Mouse (Mus musculus): ENCODE measurements around the gene Bcl9.

The Bcl9 gene

DNA sequence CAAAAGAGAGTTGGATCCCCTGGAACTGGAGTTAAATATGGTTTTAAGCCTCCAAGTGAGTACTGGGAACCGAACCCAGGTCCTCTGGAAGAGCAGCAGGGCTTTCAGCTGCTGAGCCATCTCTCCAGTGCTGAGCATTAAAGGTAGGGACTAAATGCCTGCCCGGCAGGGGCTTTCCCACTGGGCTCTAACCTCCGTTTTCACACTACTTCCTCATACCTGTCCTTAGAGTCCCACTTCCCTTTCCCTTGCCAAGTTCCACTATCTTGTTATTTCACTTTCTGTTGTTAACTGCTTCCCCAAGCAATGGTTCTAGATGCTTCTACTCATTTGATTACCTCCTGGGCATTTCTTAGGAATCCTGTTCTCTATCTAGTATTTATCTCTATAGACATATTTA, 65.4 kb downstream of the Bcl9 start:
- DNase-seq (ENCODE audit: low read depth in 1 of 2, low spot score in 2 of 2), result peak; percentile 22 to 41

DNA sequence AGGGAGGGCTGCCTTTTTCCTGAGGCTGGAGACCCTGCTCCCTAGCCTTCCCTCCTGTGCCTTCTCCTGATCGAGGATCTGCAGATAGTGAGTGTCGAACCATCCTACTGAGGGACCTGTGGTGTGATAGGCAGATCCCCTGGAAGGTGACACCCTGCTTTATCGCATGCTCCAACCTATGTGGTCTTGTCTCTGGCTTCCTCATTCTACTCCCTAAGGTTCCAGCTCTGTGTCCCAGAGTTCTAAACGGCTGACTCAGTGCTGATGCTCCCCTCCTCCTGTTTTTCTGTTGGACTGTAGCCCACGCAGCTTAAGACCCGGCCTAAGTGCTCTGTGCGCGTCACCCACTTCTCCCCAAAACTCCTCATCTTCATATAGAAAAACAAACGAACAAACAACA, 65.9 kb downstream of the Bcl9 start:
- no peak for DNase-seq (ENCODE audit: low read depth in 1 of 2, low spot score in 2 of 2)

DNA sequence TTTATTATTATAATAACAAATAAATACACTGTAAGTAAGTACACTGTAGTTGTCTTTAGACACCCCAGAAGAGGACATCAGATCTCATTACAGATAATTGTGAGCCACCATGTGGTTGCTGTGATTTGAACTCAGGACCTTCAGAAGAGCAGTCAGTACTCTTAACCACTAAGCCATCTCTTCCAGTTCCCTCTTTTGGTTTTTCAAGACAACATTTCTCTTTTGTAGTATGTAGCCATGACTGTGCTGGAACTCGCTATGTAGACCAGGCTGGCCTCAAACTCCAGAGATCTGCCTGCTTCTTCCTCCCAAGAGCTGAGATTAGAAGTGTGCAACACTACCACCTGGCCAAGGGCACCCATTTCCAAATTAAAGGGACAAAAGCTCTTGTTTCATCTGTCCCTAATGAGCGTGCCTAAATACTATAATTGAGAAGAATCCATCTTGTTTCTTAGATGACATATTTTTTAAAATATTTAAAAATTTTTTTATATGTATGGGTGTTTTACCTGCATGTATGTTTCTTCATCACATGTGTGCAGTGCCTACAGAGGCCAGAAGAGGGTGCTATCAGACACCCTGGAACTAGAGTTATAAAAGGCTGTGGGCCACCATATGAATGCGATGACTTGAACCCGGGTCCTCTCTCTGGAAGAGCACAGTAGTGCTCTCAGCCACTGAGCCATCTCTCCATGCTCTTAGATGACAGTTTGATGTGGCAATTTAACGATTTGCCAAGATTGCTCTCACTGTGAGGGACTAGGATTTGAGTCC, 66.9 kb downstream of the Bcl9 start:
- DNase-seq (ENCODE audit: low read depth in 1 of 2, low spot score in 2 of 2), result no peak

DNA sequence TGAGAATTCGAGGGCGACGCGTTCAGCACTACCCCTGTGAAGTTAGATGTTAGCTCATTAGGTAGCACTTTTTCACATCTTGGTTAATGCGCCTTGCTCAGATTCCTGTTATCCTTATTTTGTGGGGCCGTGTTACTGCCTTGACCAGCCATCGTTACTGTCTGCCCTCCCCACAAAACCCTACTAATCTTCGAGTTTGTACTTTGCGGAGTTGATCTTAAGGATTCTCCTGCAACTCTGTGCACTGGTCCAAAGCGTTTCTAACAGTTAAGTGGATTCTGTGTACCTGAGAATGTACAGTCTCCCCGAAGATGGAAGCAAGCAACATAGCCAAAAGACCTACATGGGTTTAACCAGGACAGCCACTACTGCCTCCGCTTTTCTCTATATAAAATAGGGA, 69.3 kb downstream of the Bcl9 start:
- DNase-seq (ENCODE audit: low read depth in 1 of 2, low spot score in 2 of 2), result no peak

DNA sequence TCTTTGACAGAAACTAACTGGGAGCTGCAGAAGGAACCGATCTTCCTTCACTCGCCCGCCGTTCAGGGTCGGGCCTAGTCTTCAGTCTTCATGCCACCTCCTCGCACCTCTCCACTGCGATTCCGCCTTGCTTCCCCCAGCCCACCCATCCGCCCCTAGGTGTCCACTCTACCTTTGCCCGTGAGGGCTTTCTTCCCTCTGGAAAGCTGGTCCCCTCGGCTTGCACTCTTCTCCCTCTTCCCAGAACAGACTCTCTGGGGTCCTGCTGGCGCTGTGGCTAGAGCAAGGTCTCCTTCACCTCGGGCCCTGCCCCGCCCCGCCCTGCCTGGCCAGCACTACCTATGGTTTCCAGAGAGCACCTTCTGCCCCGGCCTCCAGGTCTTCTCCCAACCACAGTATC, 69.7 kb downstream of the Bcl9 start:
- DNase-seq (ENCODE audit: low read depth in 1 of 2, low spot score in 2 of 2), result no peak

DNA sequence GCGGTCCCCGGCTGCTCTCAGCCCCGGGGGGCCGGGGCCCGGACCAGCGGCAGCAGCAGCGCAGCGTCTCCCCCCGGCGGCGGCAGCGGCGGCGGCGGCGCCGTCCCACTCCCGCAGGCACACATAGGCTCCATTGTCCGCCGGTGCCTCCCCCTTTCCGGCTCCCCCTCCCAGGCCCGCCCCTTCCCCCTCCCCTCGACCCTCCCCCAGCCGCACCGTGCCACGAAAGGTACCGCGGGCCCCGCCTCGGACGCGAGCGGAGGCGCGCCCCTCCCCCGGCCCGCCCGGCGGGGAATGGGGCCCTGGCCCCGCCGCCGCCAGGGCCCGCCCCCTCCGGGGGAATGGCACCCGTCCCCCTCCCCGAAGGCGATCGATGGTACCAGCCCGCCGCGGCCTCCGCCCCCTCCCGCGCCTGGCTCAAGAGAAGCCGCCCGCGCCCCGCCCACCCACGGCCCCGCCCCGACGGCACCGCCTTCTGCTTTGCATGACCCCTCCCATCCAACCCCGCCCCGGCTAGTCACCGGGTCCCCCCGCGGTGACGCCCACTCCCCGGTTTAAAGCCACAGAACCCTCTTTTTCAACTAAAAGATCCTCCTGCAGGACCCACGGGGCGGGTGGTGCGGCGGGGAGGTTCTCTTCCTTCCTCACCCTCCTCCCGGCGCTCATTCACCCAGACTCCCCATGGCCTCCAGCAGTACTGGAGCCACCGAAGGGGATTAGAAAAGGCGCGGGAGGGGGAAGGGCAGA, 70.3 kb downstream of the Bcl9 start:
- DNase-seq (ENCODE audit: low read depth in 1 of 2, low spot score in 2 of 2), result peak; percentile 65 to 83

DNA sequence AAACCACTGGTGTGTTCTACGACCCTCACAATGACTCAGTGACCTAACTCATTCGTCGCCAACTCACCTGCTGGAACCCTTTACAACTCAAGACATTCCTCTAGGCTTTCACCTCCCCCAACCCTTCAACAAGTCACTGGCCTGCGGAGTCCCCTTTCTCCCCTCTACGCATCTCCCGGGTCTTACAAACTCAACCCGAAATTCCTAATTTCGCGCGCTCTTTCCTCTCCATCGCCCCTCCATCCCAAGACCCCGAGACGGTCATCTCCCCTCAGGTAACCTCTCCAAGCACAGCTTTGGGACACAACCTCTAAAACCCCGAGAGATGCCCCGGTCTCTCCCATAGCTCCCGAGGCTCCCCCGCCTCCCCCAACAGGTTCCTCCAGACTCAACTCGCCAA, 71.0 kb downstream of the Bcl9 start:
- no peak for DNase-seq (ENCODE audit: low read depth in 1 of 2, low spot score in 2 of 2)

DNA sequence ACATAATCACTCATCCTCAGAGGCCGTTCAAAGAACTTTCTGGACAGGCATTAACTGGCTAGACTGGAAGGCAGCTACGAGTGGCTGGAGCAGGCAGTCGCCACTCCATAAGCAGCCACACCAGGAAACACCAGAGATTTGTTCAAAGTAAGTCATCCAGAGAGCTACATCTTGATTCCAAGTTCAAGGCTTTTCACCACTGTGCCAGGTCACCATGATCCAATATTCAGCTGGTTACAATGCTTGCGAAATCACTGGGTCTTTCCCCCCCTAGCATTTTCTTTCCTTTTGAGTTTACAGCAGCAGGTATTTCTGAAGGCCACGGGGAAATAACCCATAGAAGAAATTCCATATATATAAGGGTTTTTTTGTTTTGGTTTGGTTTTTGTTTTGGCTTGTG, 72.5 kb downstream of the Bcl9 start:
- no peak for DNase-seq (ENCODE audit: low read depth in 1 of 2, low spot score in 2 of 2)

DNA sequence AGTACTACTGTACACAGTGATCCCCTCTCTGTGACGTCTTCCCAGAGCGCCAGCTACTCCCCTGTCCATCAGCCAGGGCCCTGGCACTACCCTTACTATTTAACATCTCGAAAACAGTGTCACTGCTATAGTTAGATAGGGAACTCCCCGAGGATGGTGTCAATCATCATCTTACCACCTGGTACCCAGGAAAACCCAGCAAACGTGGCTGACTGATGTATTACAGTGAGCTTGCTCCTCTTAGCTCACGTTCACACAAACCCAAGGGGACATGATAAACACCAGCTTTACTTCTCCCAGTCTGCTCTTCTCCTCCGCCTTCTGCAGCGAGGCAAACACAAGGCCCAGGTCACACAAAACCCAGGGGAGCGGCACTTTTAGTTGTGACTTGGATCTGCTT, 74.5 kb downstream of the Bcl9 start:
- DNase-seq (ENCODE audit: low read depth in 1 of 2, low spot score in 2 of 2), result no peak

DNA sequence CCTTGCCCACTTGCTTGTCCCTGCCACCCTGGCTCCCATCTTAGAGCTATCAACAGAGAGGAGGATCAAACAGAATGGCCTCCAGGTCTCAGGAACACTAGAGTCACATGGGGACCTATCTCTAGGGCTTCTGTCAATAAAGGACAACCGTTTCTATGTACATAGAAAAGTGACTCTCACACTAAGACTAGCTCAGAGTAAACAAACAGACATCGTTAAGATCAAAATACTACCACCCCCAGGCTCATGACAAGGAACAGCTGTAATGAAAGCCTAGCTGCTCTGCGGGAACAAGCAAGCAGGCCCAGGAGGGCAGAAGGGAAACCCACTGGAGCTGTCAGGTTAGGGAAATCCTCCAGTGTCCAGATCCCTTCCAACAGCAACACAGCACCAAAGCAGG, 82.2 kb downstream of the Bcl9 start:
- DNase-seq (ENCODE audit: low read depth in 1 of 2, low spot score in 2 of 2), result no peak

DNA sequence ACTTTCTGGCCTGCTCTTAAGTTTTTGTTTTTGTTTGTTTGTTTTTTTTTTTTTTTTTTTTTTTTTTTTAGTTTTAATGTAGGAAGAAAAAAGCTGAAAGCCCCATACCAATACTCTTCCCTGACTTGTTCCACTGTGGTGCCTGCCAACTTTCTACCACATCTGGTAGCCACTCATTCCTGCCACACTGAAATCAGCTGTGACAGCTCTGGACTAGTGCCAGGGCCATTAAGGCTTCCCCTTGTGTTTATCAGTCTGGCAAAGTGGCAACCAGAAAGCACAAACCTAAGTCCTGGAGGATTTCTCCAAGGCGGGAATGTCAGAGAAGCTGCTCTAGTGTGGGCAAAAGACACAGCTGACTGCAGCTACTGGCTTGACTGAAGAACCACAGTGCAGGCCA, 83.3 kb downstream of the Bcl9 start:
- DNase-seq (ENCODE audit: low read depth in 1 of 2, low spot score in 2 of 2), result no peak

DNA sequence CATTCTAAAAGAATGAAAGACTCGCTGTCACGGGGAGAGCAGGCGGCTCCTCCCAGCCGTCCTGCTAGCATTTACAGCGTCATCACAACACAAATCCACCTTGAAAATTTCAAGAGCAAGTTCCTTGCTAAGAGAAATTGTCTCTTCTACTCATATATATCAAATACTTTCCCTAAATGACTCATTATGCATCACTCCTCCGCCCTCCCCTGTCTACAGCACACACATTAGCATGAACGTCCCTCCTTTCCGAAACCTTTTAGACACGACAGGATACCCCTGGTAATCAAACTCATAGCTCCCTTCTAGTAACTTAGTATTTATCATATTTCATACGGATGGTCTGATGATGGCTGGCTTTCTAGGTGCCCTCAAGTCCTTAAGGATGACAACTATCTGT, 83.8 kb downstream of the Bcl9 start:
- DNase-seq (ENCODE audit: low read depth in 1 of 2, low spot score in 2 of 2), result no peak

DNA sequence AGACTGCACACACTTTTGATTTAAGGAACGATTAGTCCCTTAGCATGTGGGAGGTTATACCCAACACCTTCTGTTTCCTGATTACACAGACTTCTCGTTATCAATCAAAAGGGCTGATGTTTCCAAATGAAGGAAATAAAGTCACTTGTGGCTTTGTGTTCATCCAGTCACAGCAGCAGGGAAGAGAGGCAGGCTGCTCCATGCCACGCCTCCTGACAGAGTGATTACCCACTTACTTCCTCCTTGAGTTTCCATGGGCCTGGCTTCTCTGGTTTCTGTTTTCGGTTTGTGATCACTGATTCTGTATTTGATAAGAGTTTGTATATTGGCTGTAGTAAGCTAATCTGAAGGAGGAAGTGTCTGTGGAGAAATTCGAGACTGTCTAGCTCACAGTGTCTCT, 86.5 kb downstream of the Bcl9 start:
- DNase-seq (ENCODE audit: low read depth in 1 of 2, low spot score in 2 of 2), result peak in 1 of 2 experiments; percentile 11

DNA sequence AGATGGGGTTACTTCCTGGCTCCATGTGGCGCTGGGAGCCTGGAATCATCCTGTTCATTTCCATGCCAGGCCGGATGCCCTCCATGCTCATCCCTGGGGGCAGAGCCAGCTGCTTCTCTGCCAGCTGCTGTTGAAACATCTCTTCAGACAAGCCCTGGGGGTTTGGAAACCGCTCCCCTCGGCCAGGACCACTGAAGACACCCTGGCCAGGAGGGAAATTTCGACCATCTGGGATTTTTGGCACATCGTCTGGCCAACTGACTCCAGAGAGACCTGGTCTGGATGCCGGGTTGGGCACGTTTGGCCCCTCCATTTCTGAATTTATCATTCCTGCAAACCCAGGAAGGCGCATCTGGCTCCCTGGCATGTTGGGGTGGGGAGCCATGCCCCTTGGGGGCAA, 88.4 kb downstream of the Bcl9 start:
- DNase-seq (ENCODE audit: low read depth in 1 of 2, low spot score in 2 of 2), result no peak

DNA sequence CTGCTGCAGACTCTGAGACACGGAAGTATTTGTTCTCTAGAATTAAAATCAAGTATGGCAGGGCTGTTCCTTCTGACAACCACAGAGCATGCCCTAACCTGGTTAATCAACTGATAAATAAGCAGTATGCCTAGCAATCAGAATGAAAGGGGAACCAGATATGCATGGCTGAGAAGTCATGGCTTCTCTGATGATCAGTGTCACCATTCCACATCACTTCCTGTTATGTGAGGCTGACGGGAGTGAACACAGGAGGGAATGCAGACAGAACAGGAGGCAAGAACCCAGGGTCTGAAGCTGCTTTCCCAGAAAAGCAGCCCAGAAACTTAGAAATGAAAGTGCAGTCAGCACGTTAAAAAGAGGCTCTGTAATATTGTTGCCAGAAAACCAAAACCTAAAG, 91.2 kb downstream of the Bcl9 start:
- no peak for DNase-seq (ENCODE audit: low read depth in 1 of 2, low spot score in 2 of 2)

DNA sequence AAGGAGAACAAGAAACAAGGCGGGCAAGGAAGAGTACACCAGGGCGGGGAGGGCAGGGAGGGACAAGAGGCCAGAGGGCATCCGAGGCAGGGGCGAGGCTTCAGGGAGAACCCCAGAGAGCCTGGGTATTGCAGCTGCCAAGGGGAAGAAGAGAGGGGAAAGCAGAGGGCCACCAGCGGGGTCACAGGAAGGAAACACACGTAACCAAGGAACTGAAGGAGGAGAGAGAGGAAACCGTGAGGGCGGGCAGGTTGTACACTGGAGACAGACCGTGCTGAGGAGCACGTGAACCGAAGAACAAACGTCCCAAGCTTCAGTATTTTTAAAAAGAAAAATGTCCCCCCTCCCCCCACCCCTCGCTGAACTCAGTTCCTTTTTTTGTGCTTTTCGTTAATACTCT, 93.8 kb downstream of the Bcl9 start:
- DNase-seq (ENCODE audit: low read depth in 1 of 2, low spot score in 2 of 2), result peak in 1 of 2 experiments; percentile 19

DNA sequence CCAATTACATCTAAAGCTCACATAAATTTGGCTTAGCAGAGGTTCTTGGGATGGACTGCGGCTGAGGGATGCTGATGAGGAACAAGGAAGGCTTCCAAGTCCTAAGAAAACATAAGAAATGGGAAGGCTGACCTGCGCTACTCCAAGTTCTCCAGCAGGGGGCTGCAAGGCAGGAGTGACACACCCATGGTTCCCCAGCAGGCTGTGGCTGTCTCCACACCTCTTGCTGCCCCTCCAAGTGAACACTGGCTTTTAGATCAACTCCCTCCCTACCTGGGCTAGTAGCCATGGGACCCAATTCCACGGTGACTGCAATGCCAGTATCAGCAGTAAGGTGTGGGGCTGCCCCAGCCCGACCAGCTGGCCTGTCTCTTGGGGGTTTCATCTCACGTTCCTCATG, 95.8 kb downstream of the Bcl9 start:
- DNase-seq (ENCODE audit: low read depth in 1 of 2, low spot score in 2 of 2), result peak in 1 of 2 experiments; percentile 7

DNA sequence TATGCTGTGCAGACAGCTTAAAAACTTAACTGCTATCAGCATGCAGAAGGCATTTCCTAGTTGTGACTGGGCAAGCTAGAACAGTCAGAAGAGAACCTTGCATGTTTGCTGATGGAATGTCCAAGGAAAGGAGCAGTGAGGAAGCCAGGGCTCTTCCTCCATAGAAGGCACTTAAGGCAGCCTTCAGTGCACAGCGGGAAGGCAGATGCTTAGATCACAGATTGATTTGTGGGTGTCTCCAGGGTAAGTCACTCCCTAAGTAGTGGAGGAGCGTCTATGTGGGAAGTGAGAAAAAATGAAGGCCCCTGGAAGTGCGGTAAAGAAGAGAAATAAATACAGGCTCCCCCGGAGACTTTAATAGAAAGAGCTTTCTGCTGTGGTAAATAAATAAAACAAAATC, 98.5 kb downstream of the Bcl9 start:
- no peak for DNase-seq (ENCODE audit: low read depth in 1 of 2, low spot score in 2 of 2)

DNA sequence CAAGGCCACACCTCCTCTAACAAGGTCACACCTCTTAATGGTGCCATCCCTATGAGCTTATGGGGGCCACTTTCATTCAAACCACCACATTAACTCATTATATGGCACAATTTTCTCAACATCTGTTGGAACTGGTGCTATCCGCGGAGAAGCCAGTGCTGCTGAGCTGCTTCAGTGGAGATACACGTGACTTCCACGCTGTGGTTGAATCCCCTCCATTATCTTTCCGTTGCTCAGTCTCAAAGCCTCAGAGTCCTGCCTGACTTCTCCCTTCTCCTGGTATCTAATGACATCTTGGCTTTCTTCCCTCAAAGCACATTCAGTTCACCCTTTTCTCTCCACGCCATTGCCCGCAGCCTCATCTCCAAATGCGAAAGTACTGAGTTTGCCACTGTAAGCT, 101.1 kb downstream of the Bcl9 start:
- DNase-seq (ENCODE audit: low read depth in 1 of 2, low spot score in 2 of 2), result no peak

DNA sequence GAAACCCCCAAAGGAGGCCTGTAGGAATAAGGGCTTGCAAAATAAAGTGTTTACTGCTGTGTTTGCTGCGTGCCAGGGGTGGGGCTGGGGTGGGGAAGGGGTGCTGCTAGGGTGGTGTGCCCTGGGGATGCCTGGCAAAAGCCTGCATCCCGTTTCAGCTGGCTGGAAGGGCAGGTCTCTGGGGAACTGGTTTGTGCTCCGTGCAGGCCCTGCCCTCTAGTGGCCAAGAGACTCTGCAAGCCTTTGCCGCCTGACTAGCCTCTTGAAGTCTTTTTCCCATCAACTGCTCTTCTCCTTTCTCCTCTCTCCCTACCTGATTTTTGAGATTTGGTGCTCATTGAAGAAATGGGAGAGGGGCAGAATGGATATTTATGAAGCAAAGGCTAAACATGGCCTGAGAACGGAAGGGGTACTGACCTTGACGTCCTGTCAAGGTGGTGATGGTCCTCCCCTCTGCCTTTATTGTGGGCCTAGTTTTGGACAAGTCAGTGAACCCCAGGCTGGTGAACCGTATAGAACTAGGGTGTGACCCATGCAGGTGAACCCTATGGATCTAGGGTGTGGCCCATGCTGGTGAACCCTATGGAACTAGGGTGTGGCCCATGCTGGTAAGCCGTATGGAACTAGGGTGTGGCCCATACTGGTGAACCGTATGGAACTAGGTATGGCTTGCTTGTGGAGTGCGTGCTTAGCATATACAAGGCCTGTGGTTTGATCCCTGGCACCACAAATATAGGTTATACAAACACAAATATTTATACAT, 112.4 kb downstream of the Bcl9 start:
- peak in 1 of 2 experiments; percentile 25 for DNase-seq (ENCODE audit: low read depth in 1 of 2, low spot score in 2 of 2)

DNA sequence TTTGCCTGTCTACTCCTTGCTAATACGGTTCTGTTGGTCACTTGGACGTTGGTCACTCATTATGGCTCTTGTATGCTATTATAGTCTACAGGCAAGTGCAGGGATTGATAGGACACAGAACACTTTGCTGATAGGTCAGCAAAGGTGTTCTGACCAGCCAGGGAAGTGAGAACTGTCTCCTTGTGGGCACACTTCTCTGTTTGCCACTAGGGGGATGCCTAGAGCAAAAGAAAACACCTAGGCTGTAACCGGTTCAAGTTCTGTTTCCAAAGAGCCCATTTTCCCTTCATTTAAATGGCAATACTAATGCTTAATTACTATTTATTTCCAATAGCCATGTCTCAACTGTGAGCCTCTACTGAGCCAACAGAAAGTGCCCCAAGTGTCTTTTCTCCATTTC, 113.9 kb downstream of the Bcl9 start:
- DNase-seq (ENCODE audit: low read depth in 1 of 2, low spot score in 2 of 2), result no peak

DNA sequence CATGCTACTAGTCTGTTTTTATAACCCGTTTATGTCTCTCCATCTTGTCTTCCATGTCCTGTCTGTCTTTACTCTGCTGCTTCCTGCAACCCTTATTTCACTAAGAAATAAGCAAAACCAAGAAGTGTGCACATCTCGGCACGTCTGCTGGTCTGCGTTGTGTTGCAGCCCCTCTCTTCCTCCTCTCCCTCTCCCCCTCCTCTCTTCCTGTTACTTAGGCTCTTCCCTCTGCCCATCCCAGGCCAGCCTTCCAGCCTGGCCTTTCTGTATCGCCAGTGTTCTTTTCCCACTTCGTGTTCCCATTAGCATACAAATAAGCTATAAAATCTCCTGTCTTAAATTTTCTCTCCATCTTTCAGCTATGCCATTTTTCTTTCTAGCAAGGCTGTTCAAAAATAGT, 117.2 kb downstream of the Bcl9 start:
- no peak for DNase-seq (ENCODE audit: low read depth in 1 of 2, low spot score in 2 of 2)
